Mouse (Mus musculus) heart, adult 2 months (tissue): Measurements from ENCODE around the gene Prss56.

Experiments
- CTCF ChIP-seq: fragments of 200-600 bp; IDR thresholded peaks from 2 replicates; pipeline ENCODE4 v1.8.1; 2022; ENCODE audit warnings: antibody characterized with exemption, mild to moderate bottlenecking, moderate library complexity
- POLR2A ChIP-seq: fragments of 200-500 bp; IDR thresholded peaks from 2 replicates; pipeline ENCODE4 v1.6.1; 2011; ENCODE audit warnings: mild to moderate bottlenecking, low read depth, low read length, control low read depth; ENCODE audit not compliant: insufficient read depth

GRCm38 (mm10) chr1:87141550-87141949 is 41.6 kb upstream of the Prss56 start:
- TF ChIP-seq CTCF (no peak), POLR2A (no peak)
